Comparison of ENCODE assay signal across 8 mouse cellular contexts in the genomic region with DNA sequence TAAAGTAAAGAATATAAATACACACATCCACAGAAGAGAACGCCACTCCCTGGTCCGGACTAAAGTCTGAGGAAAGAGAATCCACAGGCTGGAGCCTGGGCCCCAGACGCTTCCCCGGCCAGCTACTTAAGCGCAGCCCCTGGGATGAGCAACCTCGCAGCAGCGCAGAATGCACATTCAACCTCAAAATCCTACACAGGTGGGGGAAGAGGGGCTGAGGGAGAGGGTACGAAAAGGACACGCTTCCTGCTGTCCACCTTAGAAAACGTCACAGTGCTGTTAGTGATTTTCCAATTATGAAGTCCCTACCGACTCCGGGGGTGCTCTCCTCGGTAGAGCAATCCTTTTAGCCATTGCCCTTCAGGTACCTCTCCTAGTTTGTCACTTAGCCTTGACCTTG. TPM values are rescaled to one million over a fixed set of nuclear protein-coding genes. Genes with fewer than 3 reads are reported as not detected.
DNase-seq lines count a peak whose midpoint lies in the region; ATAC-seq and TF ChIP-seq lines count a peak whose summit lies in the region.

No protein-coding gene starts in this region.

- no peak for DNase-seq in lung, embryonic 14.5 days
- DNase-seq in lung, postnatal 36 days: no peak
- DNase-seq in cerebellum, adult 8-10 months: no peak
- DNase-seq in adrenal gland, postnatal 10 days: no peak
- DNase-seq in urinary bladder, postnatal 36 days (ENCODE audit: low spot score in 2 of 2): no peak

- no peak overlapping the region for H3K27ac ChIP-seq in lung, embryonic 14.5 days (ENCODE audit: low read depth)
- no peak overlapping the region for H3K27ac ChIP-seq in forebrain, embryonic 13.5 days
- no peak overlapping the region for H3K27ac ChIP-seq in limb, embryonic 12.5 days
- no peak overlapping the region for H3K27ac ChIP-seq in neural tube, embryonic 14.5 days (ENCODE audit: low read depth, low read length)

- H3K9ac ChIP-seq in lung, embryonic 14.5 days: no peak overlapping the region
- no peak overlapping the region for H3K9ac ChIP-seq in forebrain, embryonic 13.5 days
- H3K9ac ChIP-seq in limb, embryonic 12.5 days (replicated peaks): no peak overlapping the region
- H3K9ac ChIP-seq in neural tube, embryonic 14.5 days (replicated peaks; ENCODE audit: low read depth, low read length): no peak overlapping the region

- H3K4me1 ChIP-seq in lung, embryonic 14.5 days (ENCODE audit: insufficient read depth): 0 out of 2 replicates have a peak, but pooled peaks cover 4% of the 10 kb centered on the region
- peaks cover 19% of the 10 kb centered on the region for H3K4me1 ChIP-seq in forebrain, embryonic 13.5 days
- peaks cover 14% of the 10 kb centered on the region for H3K4me1 ChIP-seq in limb, embryonic 12.5 days (replicated peaks)
- H3K4me1 ChIP-seq in neural tube, embryonic 14.5 days (ENCODE audit: control insufficient read depth, insufficient read depth, low read length): no peaks in the 10 kb centered on the region

- peak overlapping the region; percentile 92 for H3K4me2 ChIP-seq in lung, embryonic 14.5 days
- peak overlapping the region; percentile 95 for H3K4me2 ChIP-seq in forebrain, embryonic 13.5 days
- peak overlapping the region; percentile 97 for H3K4me2 ChIP-seq in limb, embryonic 12.5 days
- H3K4me2 ChIP-seq in neural tube, embryonic 14.5 days (ENCODE audit: low read depth, low read length): peak overlapping the region; percentile 80

- TF ChIP-seq CTCF in lung, embryonic 14.5 days (IDR thresholded peaks at IDR 0.05; ENCODE audit: low read depth): no peak

- WGBS in lung, embryonic 14.5 days: 26% methylated on average over 13 of the region's 13 CpGs
- 15% methylated on average over 13 of the region's 13 CpGs for WGBS in forebrain, embryonic 13.5 days
- WGBS in limb, embryonic 12.5 days: 14% methylated on average over 13 of the region's 13 CpGs
- 17% methylated on average over 13 of the region's 13 CpGs for WGBS in neural tube, embryonic 14.5 days

- no peak for ATAC-seq in lung, embryonic 14.5 days (ENCODE audit: insufficient read depth)
- ATAC-seq in forebrain, embryonic 13.5 days: no peak
- no peak for ATAC-seq in limb, embryonic 12.5 days (ENCODE audit: insufficient number of reproducible peaks, insufficient read depth, low FRiP score, low TSS enrichment, low read depth)
- no peak for ATAC-seq in neural tube, embryonic 14.5 days (ENCODE audit: low read depth)

- H3K27me3 ChIP-seq in lung, embryonic 14.5 days (ENCODE audit: insufficient read depth, low read length): no peaks in the 10 kb centered on the region
- H3K27me3 ChIP-seq in forebrain, embryonic 13.5 days: peaks cover 26% of the 10 kb centered on the region
- peaks cover 27% of the 10 kb centered on the region for H3K27me3 ChIP-seq in limb, embryonic 12.5 days
- H3K27me3 ChIP-seq in neural tube, embryonic 14.5 days (ENCODE audit: control insufficient read depth, insufficient read depth, low read length): no peaks in the 10 kb centered on the region

- H3K4me3 ChIP-seq in lung, embryonic 14.5 days (ENCODE audit: low read depth, low read length): peak overlapping the region; percentile 62
- H3K4me3 ChIP-seq in forebrain, embryonic 13.5 days: peak overlapping the region; percentile 67
- peak overlapping the region; percentile 69 for H3K4me3 ChIP-seq in limb, embryonic 12.5 days (replicated peaks)
- peak overlapping the region; percentile 59; the same call in 1 of the 2 replicates for H3K4me3 ChIP-seq in neural tube, embryonic 14.5 days (ENCODE audit: low read depth, low read length)

- H3K9me3 ChIP-seq in lung, embryonic 14.5 days (ENCODE audit: low read depth, low read length): no peaks in the 10 kb centered on the region
- no peaks in the 10 kb centered on the region for H3K9me3 ChIP-seq in forebrain, embryonic 13.5 days (replicated peaks)
- no peaks in the 10 kb centered on the region for H3K9me3 ChIP-seq in limb, embryonic 12.5 days
- no peaks in the 10 kb centered on the region for H3K9me3 ChIP-seq in neural tube, embryonic 14.5 days (ENCODE audit: control insufficient read depth, low read length)

- no peaks in the 10 kb centered on the region for H3K36me3 ChIP-seq in lung, embryonic 14.5 days (ENCODE audit: insufficient read depth)
- H3K36me3 ChIP-seq in forebrain, embryonic 13.5 days (ENCODE audit: poor library complexity, severe bottlenecking): no peaks in the 10 kb centered on the region
- H3K36me3 ChIP-seq in limb, embryonic 12.5 days: no peaks in the 10 kb centered on the region
- no peaks in the 10 kb centered on the region for H3K36me3 ChIP-seq in neural tube, embryonic 14.5 days (ENCODE audit: control insufficient read depth, insufficient read depth, low read length)

RNA-seq across cellular contexts. Expression of a gene that starts 6.6 kb away (rescaled TPM):
- polyA plus RNA-seq in lung, embryonic 14.5 days (2014; fragmentation: Nextera tagmentation; extraction: Ambion mirVana): 3.0 and 3.4 TPM in 2 replicates
- 1.2 and 1.4 TPM in 2 replicates for polyA plus RNA-seq in forebrain, embryonic 13.5 days (2015; fragmentation: Nextera tagmentation; extraction: Ambion mirVana)
- 1.1 and 2.6 TPM in 2 replicates for polyA plus RNA-seq in limb, embryonic 12.5 days (2016; fragmentation: Nextera tagmentation; extraction: Ambion mirVana)
- 4.1 and 17.9 TPM in 2 replicates for polyA plus RNA-seq in neural tube, embryonic 14.5 days (2014; fragmentation: Nextera tagmentation; extraction: Ambion mirVana)
- total RNA-seq in adrenal gland, postnatal 10 days (2021): 10 to 100 TPM in 1 of 2 experiments, 1 to 10 TPM in 1; 9.8 to 11.9 TPM
